In the genomic region with DNA sequence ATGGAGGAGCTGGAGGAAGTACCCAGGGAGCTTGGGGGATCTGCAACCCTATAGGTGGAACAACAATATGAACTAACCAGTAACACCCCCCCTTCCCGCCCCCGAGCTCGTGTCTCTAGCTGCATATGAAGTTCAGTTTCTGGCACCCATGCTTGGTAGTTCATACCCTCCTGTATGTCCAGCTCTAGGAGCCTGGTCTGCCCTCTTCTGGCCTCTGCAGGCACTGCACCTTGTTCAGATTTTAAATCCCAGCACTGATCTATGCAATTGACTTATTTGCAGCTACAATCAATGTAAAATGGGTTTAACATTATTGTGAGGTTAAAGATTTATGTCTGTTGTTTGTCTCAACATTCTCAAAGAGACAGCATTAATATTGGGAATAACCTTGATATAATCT, we compare ENCODE assay signal across 10 mouse cellular contexts.
DNase-seq lines count a peak whose midpoint lies in the region; ATAC-seq and TF ChIP-seq lines count a peak whose summit lies in the region.
"Had no signal": no experiment of that assay in that cellular context is flagged by ENCODE, and none has a peak within 500 bp of the region (broad histone marks: within the 10 kb centered on the region; RNA-seq: fewer than 3 reads in every experiment).

No protein-coding gene starts in this region.

- DNase-seq in hindbrain, embryonic 11.5 days (ENCODE audit: low spot score) = peak; percentile 20
- peak; percentile 31 for DNase-seq in CD4-positive helper T cell, adult 2 months (ENCODE audit: low read depth, low spot score)
- peak; percentile 3 for DNase-seq in brain, embryonic 14.5 days (ENCODE audit: low read depth)
- peak; percentile 53 for DNase-seq in naive thymus-derived CD4-positive, alpha-beta T cell, adult 2 months (ENCODE audit: low read depth)
- DNase-seq in yolk sac, embryonic 10.5 days (ENCODE audit: low spot score) = no peak
- no peak for DNase-seq in forebrain, postnatal 0 days
- DNase-seq: spleen, adult 18-20 months had no signal

- no peak overlapping the region for H3K4me3 ChIP-seq in hindbrain, embryonic 11.5 days (ENCODE audit: low read depth, low read length)
- H3K4me3 ChIP-seq in hindbrain, embryonic 13.5 days = no peak overlapping the region
- no peak overlapping the region for H3K4me3 ChIP-seq in forebrain, postnatal 0 days (ENCODE audit: low read depth, low read length)
- H3K4me3 ChIP-seq: lung, embryonic 15.5 days had no signal

- H3K36me3 ChIP-seq in hindbrain, embryonic 11.5 days (ENCODE audit: control insufficient read depth, insufficient read depth, low read length) = no peaks in the 10 kb centered on the region
- no peaks in the 10 kb centered on the region for H3K36me3 ChIP-seq in hindbrain, embryonic 13.5 days
- no peaks in the 10 kb centered on the region for H3K36me3 ChIP-seq in forebrain, postnatal 0 days (ENCODE audit: insufficient read depth)
- H3K36me3 ChIP-seq: lung, embryonic 15.5 days had no signal

- no peak for TF ChIP-seq POLR2A in brain, embryonic 14.5 days (IDR thresholded peaks at IDR 0.05; ENCODE audit: borderline replicate concordance, extremely low read depth, insufficient read depth, insufficient read length, poor library complexity, severe bottlenecking)

- no peak overlapping the region for H3K27ac ChIP-seq in hindbrain, embryonic 11.5 days (ENCODE audit: low read depth, low read length)
- no peak overlapping the region for H3K27ac ChIP-seq in hindbrain, embryonic 13.5 days
- H3K27ac ChIP-seq in forebrain, postnatal 0 days (ENCODE audit: low read depth, low read length) = no peak overlapping the region
- H3K27ac ChIP-seq: lung, embryonic 15.5 days had no signal

- H3K9ac ChIP-seq in hindbrain, embryonic 11.5 days (ENCODE audit: low read depth, low read length) = no peak overlapping the region
- H3K9ac ChIP-seq in hindbrain, embryonic 13.5 days = no peak overlapping the region
- H3K9ac ChIP-seq in forebrain, postnatal 0 days = no peak overlapping the region
- H3K9ac ChIP-seq: lung, embryonic 15.5 days had no signal

- ATAC-seq in hindbrain, embryonic 11.5 days (ENCODE audit: low FRiP score) = no peak
- ATAC-seq in hindbrain, embryonic 13.5 days (ENCODE audit: low FRiP score) = no peak
- ATAC-seq in inflammation-experienced regulatory T-cells, adult 6 months = no peak
- ATAC-seq in forebrain, postnatal 0 days = no peak

- no peaks in the 10 kb centered on the region for H3K4me1 ChIP-seq in hindbrain, embryonic 11.5 days (replicated peaks; ENCODE audit: control insufficient read depth, insufficient read depth, low read length)
- H3K4me1 ChIP-seq in hindbrain, embryonic 13.5 days (replicated peaks) = no peaks in the 10 kb centered on the region
- H3K4me1 ChIP-seq in forebrain, postnatal 0 days (ENCODE audit: insufficient read depth) = no peaks in the 10 kb centered on the region
- H3K4me1 ChIP-seq: lung, embryonic 15.5 days had no signal

- H3K4me2 ChIP-seq in hindbrain, embryonic 11.5 days (replicated peaks; ENCODE audit: low read depth, low read length) = no peak overlapping the region
- H3K4me2 ChIP-seq in hindbrain, embryonic 13.5 days = no peak overlapping the region
- no peak overlapping the region for H3K4me2 ChIP-seq in forebrain, postnatal 0 days (ENCODE audit: low read depth)
- H3K4me2 ChIP-seq: lung, embryonic 15.5 days had no signal

- no peaks in the 10 kb centered on the region for H3K27me3 ChIP-seq in hindbrain, embryonic 11.5 days (ENCODE audit: control insufficient read depth, insufficient read depth, low read length)
- no peaks in the 10 kb centered on the region for H3K27me3 ChIP-seq in hindbrain, embryonic 13.5 days
- H3K27me3 ChIP-seq in forebrain, postnatal 0 days (ENCODE audit: insufficient read depth, low read length) = no peaks in the 10 kb centered on the region
- H3K27me3 ChIP-seq: lung, embryonic 15.5 days had no signal

- WGBS in hindbrain, embryonic 11.5 days = 80% methylated on average over 3 of the region's 3 CpGs
- 70% methylated on average over 3 of the region's 3 CpGs for WGBS in hindbrain, embryonic 13.5 days
- WGBS in forebrain, postnatal 0 days = 81% methylated on average over 3 of the region's 3 CpGs

- peak; percentile 29; the same call in 1 of the 2 replicates for TF ChIP-seq CTCF in brain, embryonic 14.5 days (IDR thresholded peaks at IDR 0.05; ENCODE audit: borderline replicate concordance, extremely low read depth, insufficient read depth, insufficient read length)
- no peak; the same call in 1 of the 2 replicates for TF ChIP-seq CTCF in forebrain, postnatal 0 days (IDR thresholded peaks at IDR 0.05; ENCODE audit: low read depth)

- no peaks in the 10 kb centered on the region for H3K9me3 ChIP-seq in hindbrain, embryonic 11.5 days (ENCODE audit: control insufficient read depth, low read length)
- no peaks in the 10 kb centered on the region for H3K9me3 ChIP-seq in hindbrain, embryonic 13.5 days
- H3K9me3 ChIP-seq in forebrain, postnatal 0 days (ENCODE audit: low read length) = no peaks in the 10 kb centered on the region
- H3K9me3 ChIP-seq: lung, embryonic 15.5 days had no signal

Comparison
In these comparisons a context has a peak if more than half of its experiments do, and no peak if none do; other contexts are left out.
1. DNase-seq: peak in hindbrain, embryonic 11.5 days (single experiment), CD4-positive helper T cell, adult 2 months (single experiment), brain, embryonic 14.5 days (single experiment) and naive thymus-derived CD4-positive, alpha-beta T cell, adult 2 months (single experiment); none in yolk sac, embryonic 10.5 days (single experiment) and forebrain, postnatal 0 days (single experiment).